Mouse (Mus musculus): ENCODE results near the gene Spin4. TPM values are rescaled to one million over a fixed set of nuclear protein-coding genes. Genes with fewer than 3 reads are reported as not detected.

The Spin4 gene
- total RNA-seq (2015; ENCODE audit: low replicate concordance) (not detected in 2 replicates), total RNA-seq (2017; ENCODE audit: low replicate concordance) (0.13 TPM in 1 of 2 replicates, not detected in the other)

- peak; percentile 54; the same call in 1 of the 2 replicates for ATAC-seq (replicated peaks; ENCODE audit: low FRiP score, poor library complexity, severe bottlenecking)
These were observed at the start of gene Spin4 for GRCm38 (mm10) chrX:95026361-95026892. Spin4 (minus strand) TSS chrX:95026682.

- ATAC-seq (replicated peaks; ENCODE audit: low FRiP score, poor library complexity, severe bottlenecking): no peak
These were observed 1.4 kb upstream of the Spin4 start for GRCm38 (mm10) chrX:95027907-95028306.

- ATAC-seq (replicated peaks; ENCODE audit: low FRiP score, poor library complexity, severe bottlenecking): no peak
These were observed 612 bp downstream of the Spin4 start for GRCm38 (mm10) chrX:95025779-95026360.

- no peak for ATAC-seq (replicated peaks; ENCODE audit: low FRiP score, poor library complexity, severe bottlenecking)
These were observed 14.4 kb downstream of the Spin4 start for GRCm38 (mm10) chrX:95012033-95012432.

- ATAC-seq (replicated peaks; ENCODE audit: low FRiP score, poor library complexity, severe bottlenecking): no peak
These were observed 27.6 kb downstream of the Spin4 start for GRCm38 (mm10) chrX:94998845-94999244.

DNA sequence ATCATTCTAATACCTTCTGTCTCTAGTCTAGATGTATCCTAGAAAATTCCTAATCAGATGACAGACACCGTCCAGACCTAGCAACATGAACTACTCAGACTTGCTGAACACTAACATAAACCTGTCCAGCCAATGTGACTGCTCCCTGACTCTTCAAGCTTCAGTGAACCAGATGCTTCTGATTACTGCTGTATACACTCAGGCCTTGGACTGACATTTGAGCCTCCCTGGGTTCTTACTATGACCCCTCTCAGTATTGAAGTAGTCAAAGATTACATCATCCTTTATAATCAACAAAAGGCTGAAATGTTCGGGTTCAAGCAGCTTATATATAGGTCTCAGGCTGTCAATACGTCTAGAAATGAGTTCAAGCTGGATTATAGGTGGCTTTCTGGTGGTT lies 32.4 kb downstream of the Spin4 start:
- no peak for ATAC-seq (replicated peaks; ENCODE audit: low FRiP score, poor library complexity, severe bottlenecking)

DNA sequence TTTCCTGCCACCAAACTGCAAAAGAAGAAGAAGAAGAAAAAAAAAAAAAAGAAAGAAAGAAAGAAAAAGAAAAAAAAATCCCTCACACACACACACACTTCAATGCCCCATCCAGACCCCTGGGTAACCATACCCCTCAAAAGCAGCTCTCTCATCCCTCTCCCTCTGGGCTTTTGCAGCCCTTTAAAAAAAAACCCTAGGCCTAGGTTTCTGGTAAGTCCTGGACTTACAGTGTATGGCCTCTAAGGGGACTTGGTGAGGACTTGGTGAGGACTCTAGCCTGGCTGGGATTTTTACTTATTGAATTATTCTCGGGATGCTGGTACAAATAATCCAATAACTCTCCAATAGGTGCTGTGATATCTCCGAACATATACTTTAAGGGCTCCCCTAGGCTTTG lies 35.6 kb downstream of the Spin4 start:
- ATAC-seq (replicated peaks; ENCODE audit: low FRiP score, poor library complexity, severe bottlenecking): no peak

GRCm38 (mm10) chrX:94990080-94990825 lies 36.2 kb downstream of the Spin4 start:
- ATAC-seq (replicated peaks; ENCODE audit: low FRiP score, poor library complexity, severe bottlenecking): no peak; the same call in 1 of the 2 replicates

Other genes starting within 250 kb of the Spin4 start
- 0.84 TPM in 1 of 2 replicates, not detected in the other for gene Arhgef9, start 170.2 kb upstream of the Spin4 start, total RNA-seq (2015; ENCODE audit: low replicate concordance)
- gene Arhgef9, start 170.2 kb upstream of the Spin4 start, total RNA-seq (2017; ENCODE audit: low replicate concordance): 0.98 TPM in 1 of 2 replicates, not detected in the other